Mouse (Mus musculus) embryonic facial prominence, embryonic 14.5 days (tissue): Measurements from ENCODE around the gene Usp4. TPM values are rescaled to one million over a fixed set of nuclear protein-coding genes. Genes with fewer than 3 reads are reported as not detected.
A peak's percentile ranks its signal among the peaks of the same experiment; 100 is the strongest.

Experiments
- ATAC-seq: fragments of 200-750 bp; cut with Nextera tagmentation; 2 replicates; pipeline ENCODE4 v1.8.0; 2017; ENCODE audit warnings: low read depth, moderate number of reproducible peaks, moderate TSS enrichment
- DNase-seq: peaks from one replicate; pipeline ENCODE4 v3.0.0-alpha.2; 2015; ENCODE audit warnings: low spot score
- H3K27ac ChIP-seq: fragments of 300-500 bp; sonication (generic); replicated peaks from 2 replicates; pipeline ENCODE4 v1.5.1; 2014; ENCODE audit warnings: low read depth, mild to moderate bottlenecking, low read length, moderate library complexity
- H3K27me3 ChIP-seq: fragments of 300-500 bp; sonication (generic); replicated peaks from 2 replicates; pipeline ENCODE4 v1.6.1; 2014; ENCODE audit warnings: low read length; ENCODE audit not compliant: control insufficient read depth, insufficient read depth
- H3K36me3 ChIP-seq: fragments of 300-500 bp; sonication (generic); 2 replicates; pipeline ENCODE4 v1.6.1; 2014; ENCODE audit warnings: low read length, mixed read lengths; ENCODE audit not compliant: control insufficient read depth, insufficient read depth
- H3K4me1 ChIP-seq: fragments of 300-500 bp; sonication (generic); 2 replicates; pipeline ENCODE4 v1.6.1; 2014; ENCODE audit warnings: antibody characterized with exemption, low read length; ENCODE audit not compliant: control insufficient read depth, insufficient read depth
- H3K4me2 ChIP-seq: fragments of 300-500 bp; sonication (generic); 2 replicates; pipeline ENCODE4 v1.6.1; 2014; ENCODE audit warnings: low read depth, mild to moderate bottlenecking, low read length, moderate library complexity, mixed read lengths
- H3K4me3 ChIP-seq: fragments of 300-500 bp; sonication (generic); 2 replicates; pipeline ENCODE4 v1.5.1; 2014; ENCODE audit warnings: low read depth, mild to moderate bottlenecking, low read length
- H3K9ac ChIP-seq: fragments of 300-500 bp; sonication (generic); 2 replicates; pipeline ENCODE4 v1.6.1; 2014; ENCODE audit warnings: low read depth, mild to moderate bottlenecking, low read length, moderate library complexity, mixed read lengths
- H3K9me3 ChIP-seq: fragments of 300-500 bp; sonication (generic); 2 replicates; pipeline ENCODE4 v1.6.1; 2016; ENCODE audit warnings: low read length; ENCODE audit not compliant: control insufficient read depth
- WGBS: fragments of 180-500 bp; shearing (Covaris S2); extraction: QIAGEN DNeasy Blood & Tissue Kit; methylation state at CpG from one replicate; pipeline ENCODE4 v1.1.7; 2014; 5-methylcytosine and 5-hydroxymethylcytosine counted together
- polyA plus RNA-seq: library from polyadenylated mRNA; unstranded; fragments of >200 nt; fragmentation: Nextera tagmentation; extraction: Ambion mirVana; gene quantifications from 2 replicates; pipeline ENCODE4 v1.2.1, GENCODE M21; 2014

Usp4 gene
- 88.9 and 94.2 TPM in 2 replicates for polyA plus RNA-seq

DNA sequence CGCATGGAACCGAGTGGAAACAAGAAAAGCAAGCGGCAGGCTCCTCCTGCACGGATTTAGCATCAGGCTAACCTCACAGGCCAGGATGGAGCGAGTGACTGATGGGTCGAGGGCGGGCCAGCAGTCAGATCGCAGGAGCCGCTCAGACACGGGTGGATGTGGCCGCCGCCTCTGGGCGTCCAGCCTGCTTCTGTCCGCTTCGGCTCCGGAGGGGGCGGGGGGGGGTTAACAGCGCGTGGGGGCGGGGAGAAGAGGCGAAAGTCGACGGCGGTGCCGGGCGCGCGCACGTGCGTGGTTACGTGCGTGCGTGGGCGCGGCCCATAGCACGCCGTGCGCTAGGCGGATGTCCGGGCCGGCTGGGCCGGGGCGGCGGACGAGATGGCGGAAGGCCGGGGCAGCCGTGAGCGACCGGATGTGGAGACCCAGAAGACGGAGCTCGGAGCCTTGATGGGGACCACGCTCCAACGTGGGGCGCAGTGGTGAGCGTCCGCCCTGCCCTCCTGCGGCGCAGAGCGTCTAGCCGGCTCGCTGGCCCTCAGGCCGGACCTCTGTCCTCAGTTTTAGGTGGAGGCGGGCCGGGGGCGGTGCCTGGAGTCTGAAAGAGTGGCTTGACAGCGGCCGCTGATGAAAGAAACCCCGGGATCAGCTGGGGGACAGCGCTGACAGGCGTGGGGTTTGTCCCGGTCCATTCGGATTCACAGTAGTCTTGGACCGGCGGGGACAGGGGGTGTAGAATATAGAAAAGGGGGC is at the start of gene Usp4:
Gene Usp4 (plus strand): TSS at position 314 of the 750 bp plus-strand sequence.
- Histone ChIP-seq H3K27me3 (no peaks in the 10 kb centered on the region), H3K4me1 (peaks cover 8% of the 10 kb centered on the region; the same call in 1 of the 2 replicates), H3K9me3 (no peaks in the 10 kb centered on the region), H3K4me3 (peak within 1 kb of the TSS; percentile 92), H3K27ac (peak within 1 kb of the TSS; percentile 92), H3K4me2 (peak within 1 kb of the TSS; percentile 84), H3K36me3 (peaks cover 31% of the 10 kb centered on the region), H3K9ac (peak within 1 kb of the TSS; percentile 80)
- WGBS, result 1% methylated on average over 28 of the region's 75 CpGs
- ATAC-seq (peak; percentile 97), DNase-seq (peak; percentile 96)

DNA sequence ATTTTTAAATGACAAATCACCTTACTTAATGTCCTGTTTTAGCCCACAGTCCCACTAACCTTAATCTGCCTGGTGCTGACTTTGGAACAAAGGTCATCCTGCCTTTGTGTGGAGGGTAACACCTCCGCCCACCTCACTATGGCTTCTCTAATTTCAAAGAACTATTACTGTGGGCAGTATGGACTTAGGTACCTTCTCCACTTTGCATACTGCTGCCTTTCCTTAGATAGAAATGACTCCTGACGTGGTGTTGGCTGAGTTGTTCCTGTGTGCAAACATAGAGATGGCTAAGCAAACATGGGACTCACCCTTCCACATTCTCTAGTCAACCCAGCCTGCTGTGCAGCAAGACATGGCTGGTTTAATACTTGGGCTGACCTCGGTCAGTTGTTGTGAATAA is 45.8 kb upstream of the Usp4 start:
- DNase-seq, result no peak
- H3K27me3 ChIP-seq, result no peaks in the 10 kb centered on the region
- H3K27ac ChIP-seq, result no peak overlapping the region
- H3K9me3 ChIP-seq, result no peaks in the 10 kb centered on the region
- peaks cover 5% of the 10 kb centered on the region for H3K4me1 ChIP-seq
- no peak overlapping the region for H3K4me3 ChIP-seq
- H3K4me2 ChIP-seq, result no peak overlapping the region
- no peak for ATAC-seq
- no peak overlapping the region for H3K9ac ChIP-seq
- 88% methylated on average over 3 of the region's 3 CpGs for WGBS
- H3K36me3 ChIP-seq, result peaks cover 25% of the 10 kb centered on the region

- H3K9ac ChIP-seq, result peak overlapping the region; percentile 90
- no peaks in the 10 kb centered on the region for H3K27me3 ChIP-seq
- DNase-seq (no peak), ATAC-seq (no peak)
- no peaks in the 10 kb centered on the region for H3K9me3 ChIP-seq
- H3K4me2 ChIP-seq, result peak overlapping the region; percentile 86
- H3K27ac ChIP-seq, result no peak overlapping the region
- H3K36me3 ChIP-seq, result peaks cover 19% of the 10 kb centered on the region
- H3K4me3 ChIP-seq, result peak overlapping the region; percentile 95
- H3K4me1 ChIP-seq, result peaks cover 27% of the 10 kb centered on the region
- 88% methylated on average over 4 of the region's 4 CpGs for WGBS
These were observed 42.9 kb upstream of the Usp4 start for GRCm38 (mm10) chr9:108304716-108305115.

GRCm38 (mm10) chr9:108305170-108305569 is 42.5 kb upstream of the Usp4 start:
- H3K4me3 ChIP-seq, result peak overlapping the region; percentile 95
- peak overlapping the region; percentile 86 for H3K4me2 ChIP-seq
- no peaks in the 10 kb centered on the region for H3K9me3 ChIP-seq
- no peaks in the 10 kb centered on the region for H3K27me3 ChIP-seq
- ATAC-seq (no peak), DNase-seq (no peak)
- WGBS, result 0% methylated on average over 1 of the region's 1 CpGs
- H3K9ac ChIP-seq, result peak overlapping the region; percentile 90
- peaks cover 27% of the 10 kb centered on the region for H3K4me1 ChIP-seq
- peaks cover 18% of the 10 kb centered on the region for H3K36me3 ChIP-seq
- H3K27ac ChIP-seq, result peak overlapping the region; percentile 100; the same call in 1 of the 2 replicates

DNA sequence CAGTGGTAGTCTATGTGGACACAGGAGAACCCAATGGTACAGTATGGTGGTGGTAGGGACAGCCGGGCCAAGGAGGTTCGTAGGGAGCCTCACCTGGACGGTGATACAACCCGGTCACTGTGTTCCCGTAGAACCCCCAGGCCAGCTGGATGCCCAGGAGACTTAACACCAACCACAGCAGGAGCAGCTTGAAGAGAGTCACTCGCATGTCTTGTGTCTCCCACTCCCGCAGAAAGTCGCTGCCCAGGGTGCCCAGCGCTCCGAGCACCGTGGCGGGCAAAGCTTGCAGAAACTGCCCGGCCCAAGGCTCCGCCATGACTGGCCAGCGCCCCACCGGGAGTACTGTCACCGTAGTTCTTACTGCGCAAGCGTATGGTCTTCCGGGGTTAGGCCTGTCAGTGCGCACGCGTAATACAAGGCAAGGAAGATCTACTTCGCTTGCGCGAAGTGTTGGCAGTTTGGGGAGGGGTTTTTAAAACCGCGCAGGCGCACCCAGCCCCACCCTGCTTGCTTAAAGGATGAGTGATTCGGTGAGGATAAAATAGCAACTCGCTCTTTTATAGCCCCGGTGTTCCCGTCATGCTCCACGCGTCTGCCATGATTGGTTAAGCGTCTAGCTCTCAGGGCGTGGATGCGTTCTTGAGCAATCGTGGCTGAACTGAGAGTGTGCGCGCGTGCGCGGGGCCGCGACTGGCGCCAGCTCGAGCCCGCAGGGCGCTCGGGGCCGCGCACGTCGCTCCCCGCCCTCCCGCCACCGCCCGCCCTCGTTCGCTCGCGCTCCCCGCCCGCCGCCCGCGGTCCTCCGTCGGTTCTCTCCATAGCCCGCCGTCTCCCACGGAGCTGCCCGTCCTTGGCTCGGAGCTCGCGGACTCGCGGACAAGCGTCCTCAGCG is 41.8 kb upstream of the Usp4 start, which contains the start of the genes Rhoa and Tcta:
Gene Rhoa (plus strand): TSS at position 501 of the 892 bp plus-strand sequence.
Gene Tcta (minus strand): TSS at position 532 of the 892 bp plus-strand sequence.
- WGBS, result under 1% methylated on average over 39 of the region's 81 CpGs

DNA sequence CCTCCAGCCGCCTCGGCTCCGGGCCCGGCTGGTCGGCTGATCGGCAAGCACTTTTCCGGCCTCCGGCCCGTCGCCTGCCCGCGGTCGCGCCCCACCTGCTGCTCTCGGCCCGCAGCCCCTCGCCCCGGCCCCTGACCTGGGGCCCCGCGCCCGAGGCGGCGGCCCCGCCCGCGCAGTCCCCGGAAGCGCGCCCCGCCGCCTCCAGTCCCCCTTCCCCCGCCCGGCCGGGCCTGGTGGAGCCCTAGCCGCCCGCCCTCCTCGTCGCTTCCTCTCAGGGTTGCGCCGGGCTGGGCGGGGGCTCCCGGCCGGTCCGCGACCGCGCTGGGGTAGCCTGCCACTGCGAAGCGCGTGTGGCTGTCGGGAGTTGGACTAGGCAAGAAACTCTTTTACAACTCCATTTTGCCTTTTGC is 41.1 kb upstream of the Usp4 start:
- peak overlapping the region; percentile 86 for H3K4me2 ChIP-seq
- H3K27me3 ChIP-seq, result no peaks in the 10 kb centered on the region
- peak overlapping the region; percentile 95 for H3K4me3 ChIP-seq
- peak; percentile 91 for DNase-seq
- H3K9ac ChIP-seq, result peak overlapping the region; percentile 99
- H3K36me3 ChIP-seq, result peaks cover 15% of the 10 kb centered on the region
- under 1% methylated on average over 23 of the region's 51 CpGs for WGBS
- H3K4me1 ChIP-seq, result peaks cover 32% of the 10 kb centered on the region
- H3K9me3 ChIP-seq, result no peaks in the 10 kb centered on the region
- ATAC-seq, result peak; percentile 79
- H3K27ac ChIP-seq, result peak overlapping the region; percentile 100

More for the DNA sequence above, 41.8 kb upstream of the Usp4 start, which contains the start of the genes Rhoa and Tcta:
- Histone ChIP-seq H3K27ac (peak within 1 kb of the TSS; percentile 100), H3K4me2 (peak within 1 kb of the TSS; percentile 86), H3K4me3 (peak within 1 kb of the TSS; percentile 95), H3K27me3 (no peaks in the 10 kb centered on the region), H3K9me3 (no peaks in the 10 kb centered on the region), H3K9ac (peak within 1 kb of the TSS; percentile 99), H3K36me3 (peaks cover 18% of the 10 kb centered on the region), H3K4me1 (peaks cover 32% of the 10 kb centered on the region)
- DNase-seq (peak; percentile 100), ATAC-seq (peak; percentile 98)

DNA sequence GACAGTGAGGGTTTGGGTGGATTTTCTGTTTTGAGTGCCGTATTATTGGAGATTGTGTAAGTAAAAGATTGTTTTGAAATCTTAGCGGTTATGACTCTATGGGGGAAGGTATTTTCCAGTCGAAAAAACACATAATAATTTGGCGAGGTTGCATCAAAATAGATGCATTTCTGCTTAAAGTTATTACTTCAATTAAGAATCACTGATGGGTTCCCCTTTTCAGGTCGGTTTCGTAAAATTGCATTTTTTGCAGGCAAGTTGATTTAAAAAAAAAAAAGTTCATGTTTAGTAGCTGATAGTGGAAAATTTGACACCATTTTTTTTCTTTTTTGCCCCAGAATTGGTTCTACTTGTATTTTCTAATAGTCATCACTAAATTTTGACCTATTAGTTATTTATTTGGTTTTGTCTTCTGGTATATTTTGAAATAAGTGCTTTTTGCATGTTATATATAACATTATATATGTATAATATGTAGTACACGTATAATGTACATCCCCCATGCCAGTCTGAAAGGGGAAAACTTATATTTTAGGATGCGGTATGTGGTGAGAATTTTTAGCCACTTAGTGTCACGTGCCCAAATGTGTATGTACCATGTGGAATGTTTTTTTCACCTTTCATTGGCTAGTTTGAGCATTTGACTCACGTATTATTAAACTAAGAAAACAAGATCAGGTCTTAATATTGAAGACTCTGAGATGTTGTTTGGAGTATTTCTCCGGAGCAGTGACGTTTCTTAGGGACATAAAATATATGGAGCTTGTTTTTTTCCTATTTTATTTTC is 40.4 kb upstream of the Usp4 start:
- no peaks in the 10 kb centered on the region for H3K27me3 ChIP-seq
- no peak for ATAC-seq
- H3K4me1 ChIP-seq, result peaks cover 32% of the 10 kb centered on the region
- no peak for DNase-seq
- H3K4me2 ChIP-seq, result peak overlapping the region; percentile 86
- peaks cover 15% of the 10 kb centered on the region for H3K36me3 ChIP-seq
- H3K4me3 ChIP-seq, result peak overlapping the region; percentile 95
- peak overlapping the region; percentile 99 for H3K9ac ChIP-seq
- 11% methylated on average over 12 of the region's 12 CpGs for WGBS
- peak overlapping the region; percentile 100 for H3K27ac ChIP-seq
- no peaks in the 10 kb centered on the region for H3K9me3 ChIP-seq

- H3K4me2 ChIP-seq, result peak overlapping the region; percentile 86
- ATAC-seq, result no peak
- no peaks in the 10 kb centered on the region for H3K9me3 ChIP-seq
- peak overlapping the region; percentile 95 for H3K4me3 ChIP-seq
- peaks cover 9% of the 10 kb centered on the region for H3K36me3 ChIP-seq
- H3K4me1 ChIP-seq, result peaks cover 32% of the 10 kb centered on the region
- H3K9ac ChIP-seq, result peak overlapping the region; percentile 63; the same call in 1 of the 2 replicates
- WGBS, result 64% methylated on average over 2 of the region's 2 CpGs
- no peak overlapping the region for H3K27ac ChIP-seq
- no peak for DNase-seq
- no peaks in the 10 kb centered on the region for H3K27me3 ChIP-seq
These were observed 39.5 kb upstream of the Usp4 start for GRCm38 (mm10) chr9:108308141-108308540.
